Mouse (Mus musculus) adrenal gland, postnatal 36 days (tissue): ENCODE data around the gene Sh3pxd2a. TPM values are rescaled to one million over a fixed set of nuclear protein-coding genes. Genes with fewer than 3 reads are reported as not detected.
A peak's percentile ranks its signal among the peaks of the same experiment; 100 is the strongest.

Experiments used
- DNase-seq, 2 experiments: peaks; one replicate each; pipeline ENCODE4 v3.0.0; 2021; ENCODE audit warnings: mixed read lengths in 1 of 2
- total RNA-seq, 2 experiments: library from RNA; stranded (reverse); gene quantifications; 2 replicates each; pipeline ENCODE4 v1.2.3; 2021

Sh3pxd2a gene
- total RNA-seq, 2 experiments from 2014 or later: 46.5 to 65.9 TPM

DNA sequence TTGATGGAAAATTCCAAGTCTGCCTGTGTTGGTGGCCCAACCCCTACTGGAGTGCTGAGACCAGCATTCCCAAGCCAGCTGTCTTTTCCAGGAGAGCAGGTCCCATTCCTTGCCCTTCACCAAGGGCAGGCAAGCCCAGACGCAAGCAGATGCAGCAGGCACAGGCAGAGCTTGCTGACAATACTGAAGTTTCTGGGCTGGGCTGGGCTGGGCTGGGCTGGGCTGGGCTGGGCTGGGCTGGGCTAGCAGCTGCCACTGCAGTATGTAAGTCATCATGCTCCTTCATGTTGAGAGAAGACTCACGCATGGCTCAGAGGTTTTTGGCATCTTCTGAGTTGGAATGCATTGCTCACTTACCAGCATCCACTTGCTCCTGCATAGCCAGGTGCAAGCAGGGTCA lies 27.7 kb upstream of the Sh3pxd2a start:
- DNase-seq: no peak

DNA sequence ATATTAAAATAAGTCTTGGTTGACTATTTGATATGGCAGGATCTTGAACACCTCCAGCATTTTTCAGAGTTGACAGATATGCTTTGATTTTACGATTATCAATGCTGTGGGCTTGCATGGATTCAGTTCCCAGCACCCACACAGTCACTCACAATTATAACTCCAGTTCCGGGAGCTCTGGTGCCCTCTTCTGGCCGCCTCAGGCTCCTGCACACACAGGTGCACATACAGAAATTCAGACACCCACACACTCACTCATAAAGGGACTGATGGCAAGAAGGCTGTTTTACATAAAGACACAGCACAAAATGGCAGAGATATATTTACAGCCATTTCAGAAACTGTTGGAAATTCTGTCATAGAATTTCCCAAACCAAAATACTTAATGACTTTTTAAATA lies 25.0 kb upstream of the Sh3pxd2a start:
- DNase-seq: no peak

DNA sequence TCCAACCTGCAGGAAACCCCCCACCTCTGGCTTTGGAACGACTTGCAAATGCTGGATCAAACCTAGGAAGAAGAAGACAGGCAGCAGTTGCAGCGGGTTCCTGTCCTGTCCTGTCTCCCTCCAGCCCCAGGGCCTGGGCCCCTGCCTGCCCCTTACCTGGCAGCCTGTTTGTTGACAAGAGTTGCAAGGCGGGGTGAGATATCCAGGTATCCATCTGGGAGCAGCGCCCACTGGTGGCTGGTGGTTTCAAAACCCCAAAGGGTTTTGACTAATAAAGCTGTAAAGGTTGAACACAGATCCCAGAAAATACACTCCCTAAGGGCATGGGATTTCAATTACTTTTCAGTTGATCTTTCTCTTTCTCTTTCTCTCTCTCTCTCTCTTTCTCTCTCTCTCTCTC lies 24.0 kb upstream of the Sh3pxd2a start:
- DNase-seq: peak in 1 of 2 experiments; percentile 68

DNA sequence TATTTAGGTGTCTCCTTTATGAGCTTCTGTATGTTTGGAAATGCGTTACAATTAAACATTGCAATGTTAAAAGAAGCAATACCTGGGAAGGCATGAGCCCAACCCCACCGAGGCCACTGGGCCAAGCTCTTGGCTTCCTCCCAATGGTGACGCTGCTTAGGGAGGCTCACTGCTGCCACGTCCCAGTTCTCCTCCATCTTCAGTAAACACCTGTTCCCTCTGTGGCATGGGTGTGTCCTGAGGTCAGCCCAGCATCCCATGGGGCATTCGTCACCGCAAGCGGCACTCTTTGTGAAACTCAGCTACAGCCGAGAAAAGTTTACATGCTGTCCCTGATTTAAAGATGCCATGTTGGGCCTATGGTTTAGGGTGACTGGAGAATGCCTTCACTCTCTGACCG lies 23.4 kb upstream of the Sh3pxd2a start:
- DNase-seq: no peak

DNA sequence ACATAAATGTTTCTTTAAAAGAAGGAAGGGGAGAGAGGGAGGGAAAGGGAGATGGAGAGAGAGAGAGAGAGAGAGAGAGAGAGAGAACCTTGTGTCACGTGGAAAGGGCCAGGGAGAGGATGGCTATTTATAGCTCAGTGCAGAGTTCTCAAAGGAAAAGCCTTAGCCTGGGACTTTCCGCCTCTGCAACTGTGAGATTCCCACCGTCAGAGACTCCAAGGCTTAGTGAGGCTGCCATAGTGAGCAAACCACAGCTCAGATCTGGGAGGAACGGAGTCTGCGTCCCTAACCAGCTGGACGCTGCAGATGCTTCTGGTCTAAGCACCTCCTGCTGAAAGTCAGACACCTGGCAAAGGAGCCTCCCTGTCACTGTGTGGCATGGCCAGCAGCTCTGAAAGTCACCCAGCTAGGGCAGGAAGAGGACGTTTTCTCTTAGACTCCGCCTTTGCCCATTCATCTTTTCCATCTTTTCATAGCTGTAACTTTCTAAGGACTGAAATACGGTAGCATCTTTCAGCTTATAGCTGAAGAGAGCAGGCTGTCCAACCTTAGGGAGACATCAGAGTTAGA lies 21.9 kb upstream of the Sh3pxd2a start:
- peak in 1 of 2 experiments; percentile 17 for DNase-seq

DNA sequence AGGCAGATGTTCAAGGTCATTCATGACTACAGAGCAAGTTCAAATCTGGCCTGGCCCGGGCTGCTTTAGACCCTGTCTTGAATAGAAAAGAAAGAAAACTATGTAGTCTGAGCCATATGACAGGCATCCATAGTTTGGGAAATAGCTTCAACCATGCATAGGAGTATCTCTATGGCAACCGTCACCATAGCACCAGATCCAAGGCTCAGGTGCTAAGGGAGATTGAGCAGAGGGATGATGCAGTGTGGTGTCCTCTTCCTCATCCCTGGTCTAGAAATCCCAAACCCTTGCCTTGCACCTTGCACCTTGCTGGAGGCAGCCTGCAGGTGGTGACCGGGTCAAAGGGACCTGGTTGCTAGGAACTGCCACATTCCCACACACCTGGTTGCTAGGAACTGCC lies 19.9 kb upstream of the Sh3pxd2a start:
- no peak for DNase-seq

DNA sequence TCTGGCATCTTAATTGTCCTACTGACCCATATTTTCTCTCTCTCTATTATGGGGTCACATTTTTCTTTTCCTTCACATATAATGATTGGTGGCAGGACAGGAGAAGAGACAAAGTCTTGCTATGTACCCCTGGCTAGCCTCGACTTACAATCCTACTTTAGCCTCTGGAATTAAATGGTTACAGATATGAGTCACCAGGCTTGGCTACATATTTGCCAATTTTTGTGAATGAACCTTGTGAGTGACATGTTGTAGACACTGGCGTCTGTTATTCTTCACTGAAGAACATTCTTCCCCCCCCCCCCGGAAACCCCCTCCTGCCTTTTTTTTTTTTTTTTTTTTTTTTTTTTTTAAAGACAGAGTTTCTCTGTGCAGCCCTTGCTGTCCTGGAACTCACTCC lies 19.1 kb upstream of the Sh3pxd2a start:
- no peak for DNase-seq

DNA sequence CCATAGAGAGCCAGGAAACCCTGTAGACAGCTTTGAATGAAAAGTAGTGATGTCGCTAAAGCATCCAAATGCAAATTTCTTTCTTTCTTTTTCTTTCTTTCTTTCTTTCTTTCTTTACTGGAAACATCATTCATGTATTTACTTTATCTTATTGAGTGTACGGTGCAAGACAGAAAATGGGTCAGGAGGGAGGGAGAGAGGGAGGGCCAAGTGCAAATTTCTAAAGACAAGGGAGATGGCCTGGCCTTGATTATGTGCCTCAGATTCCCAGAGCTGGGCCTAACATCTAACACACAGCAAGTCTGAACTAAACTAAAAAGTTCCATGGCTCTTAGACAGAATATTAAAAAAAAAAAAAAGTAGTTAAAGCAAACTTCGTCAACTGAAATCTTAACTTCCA lies 9.3 kb upstream of the Sh3pxd2a start:
- no peak for DNase-seq

DNA sequence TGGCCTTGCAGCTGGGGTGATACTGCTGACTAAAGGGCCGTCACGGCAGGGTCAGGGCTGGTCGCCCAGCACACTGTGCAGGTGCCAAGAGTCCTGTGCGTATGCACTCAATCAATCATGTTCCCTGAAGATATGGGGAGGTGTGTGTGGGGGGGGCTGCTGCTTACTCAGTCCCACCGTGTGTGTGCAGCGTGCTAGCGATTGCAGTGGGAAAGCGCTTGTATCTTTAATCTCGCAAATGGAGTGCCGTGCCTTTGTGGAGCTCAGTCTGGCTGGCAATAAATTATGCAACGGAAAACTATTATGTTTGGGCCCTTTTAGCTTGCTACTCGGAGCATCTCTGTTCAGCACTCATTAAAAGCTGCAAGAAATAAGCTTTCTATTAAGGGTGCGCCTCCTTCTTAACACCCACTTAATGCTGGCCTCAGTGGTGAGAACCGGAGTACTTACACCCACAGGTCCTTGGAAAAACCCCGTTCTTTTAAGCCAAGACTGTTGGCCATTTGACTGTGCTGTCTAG lies 8.7 kb upstream of the Sh3pxd2a start:
- peak; percentile 69 to 80 for DNase-seq

DNA sequence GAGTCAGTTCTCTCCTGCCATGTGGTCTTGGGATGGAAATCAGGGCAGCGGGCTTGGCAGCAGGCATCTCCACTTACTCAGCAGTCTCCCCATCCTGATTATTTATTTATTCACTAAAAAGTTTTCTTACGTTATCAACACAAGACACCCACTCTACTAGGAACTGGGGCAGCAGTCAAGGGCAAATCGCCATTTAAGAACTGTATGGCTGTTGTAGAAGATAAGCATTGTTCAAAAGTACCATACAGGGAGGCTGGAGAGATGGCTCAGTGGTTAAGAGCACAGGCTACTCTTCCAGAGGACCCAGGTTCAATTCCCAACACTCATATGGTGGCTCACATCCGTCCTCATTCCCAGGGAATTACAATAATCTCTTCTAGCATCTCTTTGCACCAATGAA lies 7.6 kb upstream of the Sh3pxd2a start:
- DNase-seq: no peak

DNA sequence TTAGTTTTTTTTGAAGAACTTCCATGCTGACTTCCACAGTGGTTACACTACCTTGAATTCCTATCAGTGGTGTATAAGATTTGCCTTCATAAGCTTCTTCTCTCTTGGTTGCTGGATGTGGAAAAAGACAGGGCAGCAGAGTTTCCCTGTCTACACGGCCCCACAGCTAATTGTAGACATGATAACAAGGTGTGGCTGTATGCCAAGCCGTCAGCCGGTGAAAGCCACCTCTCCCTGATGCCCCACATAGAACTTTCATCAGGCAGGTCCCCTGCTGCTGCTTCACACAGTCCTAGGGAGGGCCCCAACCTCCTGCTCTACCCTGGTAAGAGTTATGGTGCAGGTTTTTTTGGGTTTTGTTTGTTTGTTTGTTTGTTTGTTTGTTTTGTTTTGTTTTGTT lies 4.5 kb upstream of the Sh3pxd2a start:
- no peak for DNase-seq

DNA sequence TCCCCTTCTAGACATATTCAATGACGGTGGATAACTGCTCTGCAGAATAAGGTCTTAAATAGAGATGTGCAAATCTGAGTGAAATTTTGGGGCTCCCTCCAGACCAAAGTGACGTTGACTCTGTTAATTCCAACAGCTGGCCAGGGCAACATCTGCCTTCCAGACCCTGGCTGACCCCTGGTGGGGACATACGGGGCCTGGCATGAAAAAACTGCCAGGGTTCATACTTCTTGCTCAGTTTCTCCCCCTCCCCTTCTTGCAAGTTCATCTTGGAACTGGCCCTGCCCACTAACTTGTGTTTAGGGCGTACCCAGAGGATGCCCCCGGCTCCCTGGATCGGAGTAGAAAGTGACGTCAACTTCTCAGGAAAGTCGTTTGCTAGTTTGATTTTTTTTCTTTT lies 2.6 kb upstream of the Sh3pxd2a start:
- DNase-seq: no peak

DNA sequence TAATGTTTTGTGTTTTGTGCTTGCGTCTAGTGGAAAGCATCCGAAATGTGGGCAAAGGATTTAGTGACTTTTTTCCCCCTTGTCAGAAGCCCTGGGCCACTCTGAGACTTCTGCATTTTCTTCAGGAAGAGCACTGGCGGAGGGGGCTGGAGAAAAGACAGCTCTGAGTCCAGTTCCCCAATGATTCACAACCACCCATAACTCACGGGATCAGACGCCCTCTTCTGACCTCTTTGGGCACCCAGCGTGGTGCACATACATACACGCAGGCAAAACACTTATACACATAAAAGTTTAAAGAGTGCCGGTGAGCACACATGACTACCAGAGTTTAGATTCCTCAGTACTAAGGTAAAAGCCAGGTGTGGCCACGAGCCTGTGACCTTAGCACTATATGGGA lies 1.3 kb upstream of the Sh3pxd2a start:
- DNase-seq: no peak

DNA sequence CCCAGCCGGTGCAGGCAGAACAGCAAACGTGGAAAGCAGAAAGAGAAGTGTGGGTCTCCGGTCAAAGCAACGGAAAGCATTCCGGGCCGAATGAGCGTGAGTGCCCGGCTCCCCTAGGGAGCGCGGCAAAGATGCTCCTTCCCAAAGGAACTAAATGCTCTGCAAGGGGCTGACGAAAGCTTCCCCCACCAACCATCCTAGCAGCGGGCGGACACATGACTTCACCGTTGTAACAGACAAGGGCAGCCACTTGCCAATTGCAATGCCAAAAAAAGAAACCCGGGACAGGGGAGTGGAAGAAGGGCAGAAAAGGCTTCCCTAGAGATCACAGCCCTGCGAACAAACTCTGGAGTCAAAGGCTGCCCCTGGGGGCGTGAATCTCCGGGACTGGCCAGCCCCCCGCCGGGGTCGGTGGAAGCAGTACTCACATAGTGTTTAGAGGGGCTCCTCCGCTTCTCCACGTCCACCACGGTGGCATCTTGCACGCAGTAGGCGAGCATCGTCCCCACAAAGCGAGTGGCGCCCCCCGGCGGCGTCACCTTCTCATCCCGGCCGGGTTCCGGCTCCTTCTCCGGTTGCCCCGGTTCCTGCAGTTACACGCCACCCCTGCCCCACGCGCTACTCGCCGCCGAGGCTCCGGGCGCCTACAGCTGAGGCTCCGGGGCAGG lies 431 bp downstream of the Sh3pxd2a start:
- peak; percentile 81 to 93 for DNase-seq

DNA sequence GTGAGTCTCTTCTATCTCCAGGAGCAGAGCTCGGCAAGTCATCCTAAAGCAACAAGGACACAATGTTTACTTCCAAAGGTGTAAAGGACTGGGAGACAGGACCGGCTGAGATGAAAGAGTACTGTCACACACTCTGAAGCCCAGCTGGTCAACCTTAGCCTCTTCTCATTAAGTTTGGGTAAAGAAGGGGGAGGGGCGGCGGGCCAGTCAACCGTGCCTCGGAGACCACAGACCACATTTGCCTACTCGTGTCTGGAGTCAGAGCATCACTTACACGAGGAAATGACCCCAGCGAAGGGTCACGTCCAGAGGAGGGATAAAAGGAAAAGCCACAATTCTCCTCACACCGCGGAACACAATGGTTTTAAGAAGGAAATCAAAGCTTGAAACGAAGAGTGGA lies 995 bp downstream of the Sh3pxd2a start:
- DNase-seq: no peak

DNA sequence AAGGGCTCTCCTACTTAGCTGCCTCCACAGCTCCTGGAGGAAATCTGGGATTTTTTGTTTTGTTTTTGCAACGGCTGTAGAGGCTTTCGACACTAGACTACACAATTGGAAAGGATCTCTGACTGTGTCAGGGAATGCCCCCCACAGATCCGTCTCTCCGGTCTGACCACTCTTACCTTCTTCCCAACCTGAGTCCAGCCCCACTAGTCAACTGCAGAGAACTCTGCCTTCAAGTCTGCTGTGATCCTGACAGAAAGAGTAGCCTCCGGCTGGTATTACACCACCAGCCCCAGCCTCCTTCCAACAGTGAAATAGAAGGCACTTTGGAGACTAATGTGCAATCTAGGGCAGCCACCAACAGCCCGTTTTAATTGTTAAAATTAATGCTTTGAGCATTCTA lies 1.5 kb downstream of the Sh3pxd2a start:
- no peak for DNase-seq

DNA sequence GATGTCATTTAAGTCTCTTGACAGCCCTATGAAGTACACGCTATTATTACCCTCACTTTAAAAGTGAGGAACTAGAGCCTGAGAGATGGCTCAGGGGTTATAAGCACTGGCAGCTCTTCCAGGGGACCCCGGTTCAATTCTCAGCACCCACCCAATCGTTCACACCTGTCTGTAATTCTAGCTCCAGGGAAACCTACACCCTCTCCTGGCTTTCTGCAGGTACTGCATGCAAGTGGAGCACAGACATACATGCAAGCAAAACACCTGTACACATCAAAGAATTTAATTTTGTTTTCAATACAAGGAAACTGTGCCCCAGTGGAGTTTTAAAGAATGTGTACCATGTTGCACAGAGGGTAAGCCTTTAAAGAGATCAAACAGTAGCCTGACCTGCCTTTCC lies 2.4 kb downstream of the Sh3pxd2a start:
- no peak for DNase-seq

DNA sequence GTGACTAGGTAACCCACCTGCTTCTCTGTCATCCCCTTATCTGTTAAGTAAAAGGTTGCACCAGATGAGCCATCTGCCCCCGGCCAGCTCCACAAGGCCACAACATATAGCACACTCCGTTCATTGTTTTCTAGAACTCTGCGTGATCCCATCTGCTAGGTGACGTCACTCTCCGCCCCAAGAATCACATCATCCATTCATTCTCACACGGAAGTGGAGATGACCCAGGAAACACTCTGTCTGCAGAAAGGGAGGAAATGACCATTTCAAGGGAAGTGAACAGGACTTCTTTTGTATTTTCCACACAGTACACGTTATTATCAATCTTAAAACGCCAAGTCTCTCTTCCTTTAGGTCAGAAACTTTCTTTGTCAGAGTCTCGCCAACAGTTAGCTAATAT lies 2.8 kb downstream of the Sh3pxd2a start:
- no peak for DNase-seq

DNA sequence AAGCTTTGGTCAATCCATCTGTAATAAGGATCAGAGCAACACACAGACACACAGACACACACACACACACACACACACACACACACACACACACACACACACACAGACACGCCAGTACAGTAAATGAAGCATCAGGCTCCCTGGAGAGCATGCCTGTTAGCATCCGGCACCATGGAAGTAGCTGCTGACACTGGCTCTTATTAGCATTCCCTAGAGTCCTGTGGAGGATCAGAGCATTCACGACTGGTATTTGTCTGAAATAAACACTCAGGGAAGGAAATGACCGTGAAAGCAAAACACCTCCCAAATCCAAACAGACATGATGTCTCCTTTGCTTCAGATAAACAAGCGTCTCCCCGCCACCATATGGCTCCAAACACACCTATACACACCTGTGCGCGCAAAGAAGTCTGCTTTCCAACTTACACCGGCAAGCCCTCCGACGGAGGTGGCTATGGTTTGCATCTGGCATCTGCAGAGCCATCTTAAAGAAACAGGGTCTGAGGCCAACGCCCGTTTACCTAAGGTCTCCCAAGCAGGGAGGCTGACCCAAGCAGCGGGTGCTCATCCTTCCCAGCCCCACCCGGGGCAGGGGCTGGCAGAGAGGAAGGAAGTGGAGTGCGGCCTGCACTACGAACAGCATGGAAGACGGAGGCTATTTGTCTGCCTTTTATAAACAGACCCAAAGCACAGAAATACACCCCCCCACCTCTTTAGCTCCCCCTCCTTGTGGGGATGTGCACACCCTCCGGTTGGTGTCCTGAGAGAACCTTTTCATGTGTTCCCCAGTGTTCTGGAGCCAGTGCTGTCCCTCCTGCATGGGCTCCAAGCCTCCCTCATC lies 3.9 kb downstream of the Sh3pxd2a start:
- no peak for DNase-seq

DNA sequence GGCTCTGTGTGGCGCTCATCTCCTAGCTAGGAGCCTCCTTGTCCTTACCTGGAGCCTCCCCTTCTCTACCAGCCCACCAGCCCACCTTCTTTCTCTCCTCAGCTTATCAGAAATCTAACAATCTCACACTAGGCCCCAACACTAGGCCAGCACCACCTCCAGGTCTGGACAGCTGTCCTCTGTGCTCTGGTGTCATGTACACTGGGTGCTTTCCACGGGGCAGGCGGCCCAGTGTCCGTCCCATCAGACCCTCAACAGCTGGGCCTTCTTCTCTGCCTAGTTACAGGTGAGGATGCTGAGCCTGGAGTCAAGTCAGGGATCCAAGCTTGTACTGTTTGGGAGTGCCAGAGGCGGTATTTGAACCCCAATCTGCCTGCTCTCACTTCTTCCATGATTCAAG lies 5.0 kb downstream of the Sh3pxd2a start:
- DNase-seq: no peak

DNA sequence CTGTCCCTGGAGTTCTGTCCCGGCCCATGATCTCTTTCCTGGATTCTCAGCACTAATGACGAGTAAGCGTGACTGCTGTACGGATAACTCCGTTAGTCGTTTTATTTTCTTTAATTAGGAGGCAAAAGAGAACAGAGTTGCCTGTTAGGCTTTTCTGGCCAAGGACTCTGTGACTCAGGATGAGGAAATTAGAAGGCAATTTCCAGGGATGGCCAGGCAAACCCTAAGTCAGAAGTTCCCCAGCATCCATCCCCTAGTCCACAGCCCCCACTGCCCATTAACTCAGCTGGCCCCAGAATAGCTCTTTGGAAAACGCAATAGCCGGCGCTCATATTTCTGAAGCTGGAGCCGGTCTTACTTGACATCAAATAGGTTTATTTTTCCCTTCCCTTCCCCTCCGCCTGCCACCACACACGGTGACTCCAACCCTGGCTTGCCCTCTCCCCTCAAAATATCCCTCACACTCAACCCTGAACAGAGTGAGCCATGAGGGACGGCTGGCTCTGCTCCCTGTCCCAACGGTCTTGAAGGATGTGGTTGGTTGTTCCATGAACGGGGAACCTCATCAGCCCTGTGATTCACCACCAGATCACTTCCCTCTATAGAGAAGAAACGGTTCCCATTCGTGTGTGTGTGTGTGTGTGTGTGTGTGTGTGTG lies 5.6 kb downstream of the Sh3pxd2a start:
- DNase-seq: no peak

DNA sequence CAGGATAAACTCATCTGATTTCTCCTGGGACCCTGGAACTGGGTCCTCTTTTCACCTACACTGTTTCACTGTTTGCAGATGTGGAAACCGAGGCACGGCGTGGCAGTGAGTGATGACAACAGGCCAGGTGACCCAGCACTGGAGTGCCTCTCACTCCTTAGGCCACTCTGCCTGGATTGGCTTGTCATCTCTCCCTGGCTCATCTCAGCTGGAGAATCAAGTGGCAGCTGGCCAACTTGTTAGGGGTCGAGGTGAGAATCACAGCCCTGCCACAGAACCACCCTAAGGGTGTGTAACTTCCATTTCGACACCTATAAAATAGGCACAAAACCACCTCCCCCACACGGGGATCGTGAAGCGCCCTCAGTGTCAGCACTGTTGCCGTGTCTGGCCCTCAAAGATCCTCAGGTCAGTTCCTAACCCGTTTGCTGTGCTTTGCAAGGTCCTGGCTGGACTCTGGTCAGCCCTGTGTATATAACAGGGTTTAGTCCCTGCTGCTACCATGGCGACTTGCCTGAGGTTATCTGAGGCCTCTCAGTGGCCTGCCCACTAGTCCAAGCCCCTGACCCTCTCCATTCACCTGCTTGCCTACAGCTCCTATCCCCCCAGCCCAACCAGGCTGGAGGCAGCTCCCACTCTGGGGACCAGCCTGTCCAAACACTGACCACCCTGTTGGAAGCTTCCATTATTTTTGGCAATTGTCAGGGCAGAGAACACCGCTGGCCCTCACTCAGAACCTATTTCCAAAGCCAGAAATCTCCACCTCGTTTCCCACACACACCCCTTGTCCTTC lies 6.3 kb downstream of the Sh3pxd2a start:
- no peak for DNase-seq
